Comparison of ENCODE assay signal across 14 mouse cellular contexts in the genomic region with DNA sequence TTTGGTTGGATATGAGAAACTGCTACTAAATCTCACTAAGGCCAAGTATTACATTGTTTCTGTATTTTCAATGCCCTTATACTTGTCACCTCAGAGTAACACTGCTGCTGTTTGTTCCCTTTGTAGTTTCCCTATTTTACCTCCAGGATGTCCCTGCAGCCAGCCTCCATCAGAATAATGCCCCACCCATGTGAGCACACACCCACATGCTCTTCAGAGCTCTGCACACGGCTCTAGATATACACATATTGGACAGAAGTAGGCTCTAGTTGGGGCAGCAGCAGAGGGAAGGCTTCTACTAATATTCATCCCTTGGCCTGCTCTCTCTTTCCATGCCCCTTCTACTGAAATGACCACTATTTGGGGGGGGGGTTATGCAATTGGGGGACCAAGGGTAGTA. TPM values are rescaled to one million over a fixed set of nuclear protein-coding genes. Genes with fewer than 3 reads are reported as not detected.
DNase-seq lines count a peak whose midpoint lies in the region; ATAC-seq and TF ChIP-seq lines count a peak whose summit lies in the region.
"Had no signal": no experiment of that assay in that cellular context is flagged by ENCODE, and none has a peak within 500 bp of the region (broad histone marks: within the 10 kb centered on the region; RNA-seq: fewer than 3 reads in every experiment).

No protein-coding gene starts in this region.

- no peak for TF ChIP-seq CTCF in MEL (IDR thresholded peaks at IDR 0.05 in 2 of 3, conservative IDR thresholded peaks at IDR 0.05 in 1 of 3; ENCODE audit: control insufficient read depth in 1 of 3, insufficient read depth in 1 of 3, low read depth in 2 of 3, low read length in 3 of 3, poor library complexity in 1 of 3, severe bottlenecking in 1 of 3)

- H3K4me3 ChIP-seq in heart, embryonic 15.5 days, result 0 out of 2 replicates have a peak overlapping the region, but pooled peaks have one; percentile 7
- H3K4me3 ChIP-seq in heart, embryonic 10.5 days, result no peak overlapping the region
- 0 out of 2 replicates have a peak overlapping the region, but pooled peaks have one; percentile 8 for H3K4me3 ChIP-seq in limb, embryonic 12.5 days (replicated peaks)
- no peak overlapping the region for H3K4me3 ChIP-seq in limb, embryonic 10.5 days
- H3K4me3 ChIP-seq in MEL (ENCODE audit: control insufficient read depth in 1 of 2, insufficient read depth in 1 of 2, low read depth in 2 of 2, low read length in 2 of 2), result no peak overlapping the region
- H3K4me3 ChIP-seq: midbrain, embryonic 15.5 days had no signal

- peaks cover 16% of the 10 kb centered on the region; the same call in 1 of the 2 replicates for H3K36me3 ChIP-seq in heart, embryonic 15.5 days
- H3K36me3 ChIP-seq in heart, embryonic 10.5 days, result peaks cover 50% of the 10 kb centered on the region
- peaks cover 49% of the 10 kb centered on the region for H3K36me3 ChIP-seq in limb, embryonic 12.5 days
- peaks cover 55% of the 10 kb centered on the region for H3K36me3 ChIP-seq in limb, embryonic 10.5 days
- no peaks in the 10 kb centered on the region; a peak in 1 of 4 replicates for H3K36me3 ChIP-seq in MEL (ENCODE audit: control insufficient read depth in 1 of 2, insufficient read depth in 2 of 2, low read length in 2 of 2)
- H3K36me3 ChIP-seq: midbrain, embryonic 15.5 days had no signal

- no peak for ATAC-seq in heart, embryonic 15.5 days (replicated peaks; ENCODE audit: insufficient number of reproducible peaks, insufficient read depth, low FRiP score, low read depth)
- no peak for ATAC-seq in limb, embryonic 12.5 days (ENCODE audit: insufficient number of reproducible peaks, insufficient read depth, low FRiP score, low TSS enrichment, low read depth)
- peak; percentile 27; the same call in 1 of the 2 replicates for ATAC-seq in megakaryocyte, adult 5-6 weeks (ENCODE audit: poor library complexity, severe bottlenecking)
- ATAC-seq in megakaryocyte-erythroid progenitor cell, adult 5-6 weeks (replicated peaks; ENCODE audit: low FRiP score, low TSS enrichment, poor library complexity, severe bottlenecking), result no peak
- ATAC-seq: CD4-positive, CD25-positive, alpha-beta regulatory T cell, adult 4 months; midbrain, embryonic 15.5 days had no signal

- no peaks in the 10 kb centered on the region for H3K27me3 ChIP-seq in heart, embryonic 15.5 days
- no peaks in the 10 kb centered on the region for H3K27me3 ChIP-seq in heart, embryonic 10.5 days (ENCODE audit: insufficient read depth, poor library complexity, severe bottlenecking)
- no peaks in the 10 kb centered on the region for H3K27me3 ChIP-seq in limb, embryonic 12.5 days
- no peaks in the 10 kb centered on the region for H3K27me3 ChIP-seq in limb, embryonic 10.5 days (ENCODE audit: low read depth, poor library complexity, severe bottlenecking)
- H3K27me3 ChIP-seq in MEL (ENCODE audit: control insufficient read depth in 1 of 2, insufficient read depth in 2 of 2, low read length in 2 of 2), result no peaks in the 10 kb centered on the region; a peak in 2 of 4 replicates
- H3K27me3 ChIP-seq: midbrain, embryonic 15.5 days had no signal

- peak overlapping the region; percentile 63 for H3K4me2 ChIP-seq in heart, embryonic 15.5 days
- peak overlapping the region; percentile 62 for H3K4me2 ChIP-seq in limb, embryonic 12.5 days
- H3K4me2 ChIP-seq: midbrain, embryonic 15.5 days had no signal

- TF ChIP-seq EP300 in MEL (IDR thresholded peaks at IDR 0.05; ENCODE audit: low read depth in 1 of 2, low read length in 2 of 2), result no peak

- DNase-seq in heart, embryonic 10.5 days (ENCODE audit: low spot score), result no peak
- DNase-seq in limb, embryonic 10.5 days (ENCODE audit: low spot score), result no peak
- DNase-seq in MEL (ENCODE audit: low read depth, low spot score), result peak; percentile 43
- no peak for DNase-seq in left cerebral cortex, adult 18-20 months (ENCODE audit: low spot score in 2 of 2)
- DNase-seq: cerebellum, adult 9-10 months; kidney, adult 18-20 months; layer of hippocampus, postnatal 36 days had no signal

- no peak for TF ChIP-seq POLR2A in MEL (IDR thresholded peaks at IDR 0.05; ENCODE audit: control insufficient read depth in 1 of 2, insufficient read depth in 1 of 2, low read depth in 1 of 2, low read length in 2 of 2, poor library complexity in 1 of 2)

- no peak for TF ChIP-seq RAD21 in MEL (IDR thresholded peaks at IDR 0.05; ENCODE audit: low read depth, low read length)

- peak overlapping the region; percentile 50 for H3K27ac ChIP-seq in heart, embryonic 15.5 days
- H3K27ac ChIP-seq in heart, embryonic 10.5 days, result no peak overlapping the region
- H3K27ac ChIP-seq in limb, embryonic 12.5 days, result 0 out of 2 replicates have a peak overlapping the region, but pooled peaks have one; percentile 5
- H3K27ac ChIP-seq in limb, embryonic 10.5 days, result no peak overlapping the region
- no peak overlapping the region for H3K27ac ChIP-seq in MEL (ENCODE audit: control insufficient read depth, low read depth, low read length)
- H3K27ac ChIP-seq: liver, embryonic 14.5 days; midbrain, embryonic 15.5 days had no signal

- no peaks in the 10 kb centered on the region for H3K79me2 ChIP-seq in MEL (ENCODE audit: control insufficient read depth, insufficient read depth, low read length, poor library complexity)

- H3K9ac ChIP-seq in heart, embryonic 15.5 days, result no peak overlapping the region
- H3K9ac ChIP-seq in limb, embryonic 12.5 days (replicated peaks), result no peak overlapping the region
- no peak overlapping the region for H3K9ac ChIP-seq in MEL (ENCODE audit: control insufficient read depth, low read depth, low read length, poor library complexity, severe bottlenecking)
- H3K9ac ChIP-seq: liver, embryonic 14.5 days; midbrain, embryonic 15.5 days had no signal

- H3K9me3 ChIP-seq in heart, embryonic 15.5 days (replicated peaks), result no peaks in the 10 kb centered on the region
- H3K9me3 ChIP-seq in heart, embryonic 10.5 days, result no peaks in the 10 kb centered on the region
- no peaks in the 10 kb centered on the region for H3K9me3 ChIP-seq in limb, embryonic 12.5 days
- H3K9me3 ChIP-seq in limb, embryonic 10.5 days (replicated peaks), result no peaks in the 10 kb centered on the region
- no peaks in the 10 kb centered on the region for H3K9me3 ChIP-seq in MEL (replicated peaks; ENCODE audit: insufficient read depth, low read length)
- H3K9me3 ChIP-seq: midbrain, embryonic 15.5 days had no signal

- peaks cover 47% of the 10 kb centered on the region for H3K4me1 ChIP-seq in heart, embryonic 15.5 days (replicated peaks)
- peaks cover 36% of the 10 kb centered on the region for H3K4me1 ChIP-seq in heart, embryonic 10.5 days
- H3K4me1 ChIP-seq in limb, embryonic 12.5 days (replicated peaks), result peaks cover 41% of the 10 kb centered on the region
- H3K4me1 ChIP-seq in limb, embryonic 10.5 days, result peaks cover 29% of the 10 kb centered on the region
- H3K4me1 ChIP-seq in MEL (ENCODE audit: control insufficient read depth in 1 of 2, insufficient read depth in 2 of 2, low read length in 2 of 2), result no peaks in the 10 kb centered on the region; a peak in 1 of 4 replicates

- 8% methylated on average over 1 of the region's 1 CpGs for WGBS in heart, embryonic 15.5 days
- 44% methylated on average over 1 of the region's 1 CpGs for WGBS in heart, embryonic 10.5 days
- WGBS in limb, embryonic 12.5 days, result 71% methylated on average over 1 of the region's 1 CpGs
- 94% methylated on average over 1 of the region's 1 CpGs for WGBS in limb, embryonic 10.5 days

TF ChIP-seq in MEL, 35 proteins besides CTCF, POLR2A, EP300 and RAD21:
- TF ChIP-seq HCFC1 (IDR thresholded peaks at IDR 0.05; ENCODE audit: low read depth, low read length), result no peak
- TF ChIP-seq ZMIZ1 (IDR thresholded peaks at IDR 0.05; ENCODE audit: low read depth, low read length), result no peak
- no peak for TF ChIP-seq RCOR1 (IDR thresholded peaks at IDR 0.05; ENCODE audit: low read depth, low read length)
- no peak for TF ChIP-seq ETS1 (IDR thresholded peaks at IDR 0.05; ENCODE audit: low read depth, low read length)
- TF ChIP-seq GABPA (IDR thresholded peaks at IDR 0.05; ENCODE audit: low read depth, low read length), result no peak
- TF ChIP-seq MYB (IDR thresholded peaks at IDR 0.05; ENCODE audit: low read depth, low read length), result no peak
- TF ChIP-seq GATA1 (IDR thresholded peaks at IDR 0.05; ENCODE audit: low read depth, low read length), result no peak
- TF ChIP-seq USF1 (IDR thresholded peaks at IDR 0.05; ENCODE audit: low read depth, low read length), result no peak
- TF ChIP-seq NRF1 (IDR thresholded peaks at IDR 0.05; ENCODE audit: insufficient read depth, low read depth, low read length, poor library complexity, severe bottlenecking), result no peak
- no peak for TF ChIP-seq MXI1 (IDR thresholded peaks at IDR 0.05; ENCODE audit: low read depth, low read length)
- no peak for TF ChIP-seq MAX (IDR thresholded peaks at IDR 0.05; ENCODE audit: low read length)
- no peak for TF ChIP-seq ELF1 (IDR thresholded peaks at IDR 0.05; ENCODE audit: low read depth, low read length)
- TF ChIP-seq ZKSCAN1 (IDR thresholded peaks at IDR 0.05; ENCODE audit: low read depth, low read length), result no peak
- TF ChIP-seq ZC3H11A (IDR thresholded peaks at IDR 0.05; ENCODE audit: low read depth, low read length), result no peak
- no peak for TF ChIP-seq UBTF (IDR thresholded peaks at IDR 0.05; ENCODE audit: borderline replicate concordance, insufficient read depth, low read depth, low read length)
- no peak for TF ChIP-seq MAZ (IDR thresholded peaks at IDR 0.05; ENCODE audit: low read depth, low read length)
- no peak for TF ChIP-seq JUND (IDR thresholded peaks at IDR 0.05; ENCODE audit: low read depth, low read length)
- TF ChIP-seq POLR2AphosphoS2 (IDR thresholded peaks at IDR 0.05; ENCODE audit: low read length), result no peak
- TF ChIP-seq MYC (IDR thresholded peaks at IDR 0.05; ENCODE audit: low read depth, low read length), result no peak
- TF ChIP-seq TCF12 (IDR thresholded peaks at IDR 0.05; ENCODE audit: low read depth, low read length), result no peak

RNA-seq across cellular contexts. Expression of a gene that starts 3.7 kb away (rescaled TPM):
- polyA plus RNA-seq in heart, embryonic 15.5 days (2015; fragmentation: Nextera tagmentation; extraction: Ambion mirVana), result 468 and 518 TPM in 2 replicates
- polyA plus RNA-seq in heart, embryonic 10.5 days (2016; fragmentation: Nextera tagmentation; extraction: Ambion mirVana), result 312 and 372 TPM in 2 replicates
- 385 and 432 TPM in 2 replicates for polyA plus RNA-seq in limb, embryonic 12.5 days (2016; fragmentation: Nextera tagmentation; extraction: Ambion mirVana)
- 160 and 215 TPM in 2 replicates for polyA plus RNA-seq in limb, embryonic 10.5 days (2016; fragmentation: Nextera tagmentation; extraction: Ambion mirVana)
- 0.08 TPM in 1 of 2 replicates, not detected in the other for total RNA-seq in MEL (2012; rRNA removed)
- under 1 TPM in 1 of 2 experiments, not detected in 1; 0.35 TPM for polyA plus RNA-seq in MEL (2012; ENCODE audit: insufficient read depth in 1 of 2, insufficient read length in 2 of 2, low read depth in 1 of 2, low replicate concordance in 2 of 2, missing spikeins in 1 of 2)
- total RNA-seq in megakaryocyte, adult 5-6 weeks (2015), result 0.16 and 1.1 TPM in 2 replicates
- total RNA-seq in megakaryocyte, adult 5-6 weeks (2017), result 0.44 and 0.89 TPM in 2 replicates
- total RNA-seq in left cerebral cortex, adult 18-20 months (2021), result 10 to 100 TPM; 27.6 to 27.9 TPM
- total RNA-seq in megakaryocyte-erythroid progenitor cell, adult 5-6 weeks (2014; fragmentation: Nextera tagmentation), result 2.1 TPM in 1 of 2 replicates, not detected in the other
- total RNA-seq in megakaryocyte-erythroid progenitor cell, adult 5-6 weeks (2017), result 0.23 and 0.42 TPM in 2 replicates

Comparison
In these comparisons a context has a peak if more than half of its experiments do, and no peak if none do; other contexts are left out.
1. H3K27ac ChIP-seq: peak in heart, embryonic 15.5 days (single experiment) and limb, embryonic 12.5 days (single experiment); none in heart, embryonic 10.5 days (single experiment), limb, embryonic 10.5 days (single experiment) and MEL (single experiment).
2. H3K4me3 ChIP-seq: peak in heart, embryonic 15.5 days (single experiment) and limb, embryonic 12.5 days (single experiment); none in heart, embryonic 10.5 days (single experiment), limb, embryonic 10.5 days (single experiment) and MEL (0 of 2).
3. RNA of a gene that starts 3.7 kb away (polyA plus RNA-seq): 468 to 518 TPM in heart, embryonic 15.5 days, 385 to 432 TPM in limb, embryonic 12.5 days, 312 to 372 TPM in heart, embryonic 10.5 days and 160 to 215 TPM in limb, embryonic 10.5 days; 0.35 TPM in MEL; every median in the first group is over 100 times any median in the second.